Mouse (Mus musculus) left cerebral cortex, adult 18-20 months (tissue): ENCODE measurements around the gene Nxf1. TPM values are rescaled to one million over a fixed set of nuclear protein-coding genes. Genes with fewer than 3 reads are reported as not detected.

Source experiments
- DNase-seq, 2 experiments: peaks; one replicate each; pipeline ENCODE4 v3.0.0; 2021 to 2022; ENCODE audit warnings: low spot score in 2 of 2, mixed read lengths in 1 of 2
- microRNA-seq, 2 experiments: library from miRNA; unstranded; fragments of <30 nt; microRNA quantifications; one replicate each; pipeline ENCODE4 v1.2.0; 2021
- total RNA-seq, 2 experiments: library from RNA; stranded (reverse); gene quantifications; 2 replicates each; pipeline ENCODE4 v1.2.3; 2021

Gene Nxf1
- total RNA-seq, 2 experiments from 2014 or later: 78.1 to 88.5 TPM

DNA sequence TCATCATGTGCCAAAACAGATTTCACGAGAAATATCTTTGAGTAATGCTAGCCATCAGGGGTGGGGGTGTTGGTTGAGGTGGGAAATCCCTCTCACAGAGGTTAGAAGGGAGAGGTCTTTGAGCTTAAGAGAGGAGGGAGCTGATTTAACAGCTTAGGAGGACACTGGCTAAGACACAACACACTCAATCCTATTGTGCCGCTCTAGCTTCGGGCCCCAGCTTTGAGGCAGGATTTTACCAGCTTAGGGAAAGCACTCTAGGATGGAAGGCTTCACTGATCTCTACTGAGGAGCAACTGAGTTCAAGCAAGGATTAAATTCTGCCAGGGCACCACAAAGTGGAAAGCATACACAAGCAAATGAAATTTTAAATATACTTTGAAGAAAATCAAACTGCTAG is 60.1 kb downstream of the Nxf1 start:
- no peak for DNase-seq

DNA sequence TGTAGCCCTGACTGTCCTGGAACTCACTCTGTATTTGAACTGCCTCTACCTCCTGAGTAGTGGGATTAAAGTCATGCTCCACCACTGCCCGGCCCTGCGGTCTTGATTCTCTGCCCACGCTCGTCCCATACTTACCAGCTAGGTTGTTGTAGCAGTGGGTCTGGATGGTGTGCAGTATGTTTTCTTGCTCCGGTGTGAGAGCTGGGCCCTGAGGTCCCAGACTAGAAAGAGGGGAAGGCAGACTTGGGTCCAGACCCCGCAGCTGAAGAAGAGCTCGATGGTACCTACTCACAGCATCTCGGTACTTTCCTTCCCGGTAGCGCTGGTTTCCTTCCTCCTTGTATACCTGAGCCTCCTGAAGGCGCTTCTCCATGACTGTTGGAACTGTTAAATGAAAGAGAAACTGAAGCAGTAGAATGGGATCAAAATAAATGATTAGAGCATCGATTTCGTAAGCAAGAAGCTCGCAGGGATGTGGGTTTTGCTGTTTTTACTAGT is 61.5 kb downstream of the Nxf1 start:
- DNase-seq: no peak

DNA sequence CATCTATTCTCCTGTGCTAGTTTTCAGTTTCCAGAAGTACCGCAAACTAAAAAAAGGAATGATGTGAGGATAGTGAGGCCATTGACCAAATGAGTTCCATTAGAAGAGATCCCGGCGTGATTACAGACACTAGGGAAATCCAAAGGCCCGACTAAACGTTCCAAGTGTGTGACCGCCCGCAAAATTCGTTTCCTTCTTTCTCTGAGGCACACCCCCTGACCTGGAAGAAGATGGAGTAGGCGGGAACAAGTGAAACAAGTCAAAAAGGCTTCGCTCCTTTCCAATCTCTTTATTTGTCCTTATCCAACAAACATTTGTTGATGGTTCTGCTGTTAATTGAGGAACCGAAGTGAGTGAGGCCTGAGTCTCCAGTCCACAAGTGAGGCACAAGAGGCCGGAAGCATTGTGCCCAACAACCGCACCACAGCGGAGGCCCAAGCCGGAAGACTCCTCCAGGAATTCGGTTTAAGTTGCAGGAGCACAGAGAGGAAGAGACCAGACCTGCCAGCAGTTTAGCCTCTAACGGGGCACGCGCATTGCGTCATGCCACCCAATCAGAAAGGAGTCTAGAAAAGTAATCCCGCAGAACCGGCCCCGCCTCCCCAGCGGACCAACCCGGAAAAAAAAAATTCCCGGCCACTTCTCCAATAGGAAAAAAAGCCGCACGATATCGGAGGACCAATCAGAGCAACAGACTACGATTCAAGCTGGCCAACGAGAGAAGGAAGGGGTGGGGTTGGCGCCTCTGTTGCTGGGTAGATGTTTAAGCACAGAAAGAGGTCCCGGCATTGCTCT is 62.1 kb downstream of the Nxf1 start, which contains the start of gene Ttc9c:
Ttc9c (minus strand) TSS at position 533 of the 795 bp plus-strand sequence.
- peak; percentile 94 to 98 for DNase-seq

DNA sequence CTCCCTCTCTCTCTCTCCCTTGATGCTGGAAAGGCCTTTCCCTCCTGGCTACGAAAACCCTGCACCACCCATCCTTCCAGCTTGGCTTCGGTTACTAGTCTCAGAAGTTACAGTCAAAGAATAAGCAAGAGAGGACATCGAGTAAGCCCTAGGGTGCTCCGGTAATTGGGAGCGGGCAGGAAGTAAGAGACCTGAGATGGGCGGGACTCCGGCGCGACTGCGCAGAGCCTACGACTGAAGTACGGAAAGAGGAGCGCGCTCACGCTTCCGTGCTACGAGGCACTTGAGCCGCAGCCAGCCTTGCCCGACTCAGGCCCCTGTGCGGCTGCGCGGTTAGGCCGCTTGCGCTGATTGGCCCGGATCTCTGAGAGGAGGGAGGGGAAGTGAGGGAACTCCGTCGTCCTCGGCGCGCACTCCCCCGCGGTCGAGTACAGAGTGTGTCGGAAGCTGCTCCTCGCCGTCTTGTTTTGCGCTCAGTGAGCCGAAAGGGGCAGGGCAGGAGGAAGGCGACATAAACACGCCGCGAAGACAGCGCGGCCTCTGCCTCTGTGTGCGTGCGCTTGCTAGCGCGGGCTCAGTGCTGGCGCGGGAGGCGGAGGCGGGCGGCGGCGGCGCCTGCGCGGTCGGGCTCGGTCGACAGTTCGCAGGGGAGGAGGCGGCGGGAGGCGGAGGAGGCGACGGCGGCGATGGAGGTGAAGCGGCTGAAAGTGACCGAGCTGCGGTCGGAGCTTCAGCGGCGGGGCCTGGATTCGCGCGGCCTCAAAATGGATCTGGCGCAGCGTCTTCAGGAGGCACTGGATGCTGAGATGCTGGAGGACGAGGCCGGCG is 62.9 kb downstream of the Nxf1 start, which contains the start of gene Hnrnpul2:
Hnrnpul2 (plus strand) TSS at position 415 of the 828 bp plus-strand sequence.
- peak; percentile 98 for DNase-seq

Small RNA genes lying within 50 kb of the gene (microRNA-seq; reads per million reads assigned to microRNA genes)
- gene Mir6992: 0 reads per million in 2 experiments

Other genes with a start within 250 kb of the Nxf1 start
- 10 to 100 TPM; 11.9 to 14.0 TPM for gene Slc22a8, start 165.8 kb upstream of the Nxf1 start, total RNA-seq
- gene Slc22a6, start 139.0 kb upstream of the Nxf1 start, total RNA-seq: 1 to 10 TPM; 9.1 to 9.4 TPM
- gene Chrm1, start 93.3 kb upstream of the Nxf1 start, total RNA-seq: 100 to 1,000 TPM; 141 to 144 TPM
- gene Slc3a2, start 33.7 kb upstream of the Nxf1 start, total RNA-seq: 100 to 1,000 TPM; 148 to 152 TPM
- 10 to 100 TPM; 46.9 to 50.5 TPM for gene Wdr74, start 21.2 kb upstream of the Nxf1 start, total RNA-seq
- 1 to 10 TPM in 1 of 2 experiments, under 1 TPM in 1; 0.94 to 1.5 TPM for gene 1700092M07Rik, start 16.4 kb upstream of the Nxf1 start, total RNA-seq
- gene Stx5a, start 15.7 kb upstream of the Nxf1 start, total RNA-seq: 10 to 100 TPM; 70.1 to 72.7 TPM
- gene Tmem223, start 13.9 kb downstream of the Nxf1 start, total RNA-seq: 10 to 100 TPM; 57.3 to 63.7 TPM
- gene Tmem179b, start 17.4 kb downstream of the Nxf1 start, total RNA-seq: 1 to 10 TPM; 7.6 to 7.8 TPM
- 10 to 100 TPM; 13.7 to 15.9 TPM for gene Taf6l, start 29.3 kb downstream of the Nxf1 start, total RNA-seq
- 100 to 1,000 TPM; 106 to 107 TPM for gene Polr2g, start 41.5 kb downstream of the Nxf1 start, total RNA-seq
- 1 to 10 TPM; 5.5 to 6.0 TPM for gene Zbtb3, start 45.5 kb downstream of the Nxf1 start, total RNA-seq
- gene Ttc9c, start 62.3 kb downstream of the Nxf1 start, total RNA-seq: 10 to 100 TPM; 38.7 to 42.4 TPM
- gene Hnrnpul2, start 62.9 kb downstream of the Nxf1 start, total RNA-seq: 100 to 1,000 TPM; 123 to 127 TPM
- 1 to 10 TPM in 1 of 2 experiments, not detected in 1; 2.3 TPM for gene AC129217.1, start 72.7 kb downstream of the Nxf1 start, total RNA-seq
- gene Bscl2, start 80.4 kb downstream of the Nxf1 start, total RNA-seq: 100 to 1,000 TPM in 1 of 2 experiments, 10 to 100 TPM in 1; 98.1 to 112 TPM
- 100 to 1,000 TPM; 181 to 184 TPM for gene Gng3, start 82.1 kb downstream of the Nxf1 start, total RNA-seq
- gene Lrrn4cl, start 93.7 kb downstream of the Nxf1 start, total RNA-seq: 1 to 10 TPM; 1.2 to 1.7 TPM
- gene Ubxn1, start 114.4 kb downstream of the Nxf1 start, total RNA-seq: 10 to 100 TPM; 91.4 to 96.7 TPM
- 10 to 100 TPM; 29.7 to 37.1 TPM for gene Uqcc3, start 123.8 kb downstream of the Nxf1 start, total RNA-seq
- gene Lbhd1, start 126.7 kb downstream of the Nxf1 start, total RNA-seq: 1 to 10 TPM; 8.2 TPM
- gene Gm49403, start 126.9 kb downstream of the Nxf1 start, total RNA-seq: not detected
- 10 to 100 TPM; 20.2 to 23.0 TPM for gene 1810009A15Rik, start 131.8 kb downstream of the Nxf1 start, total RNA-seq
- gene Gm49416, start 131.9 kb downstream of the Nxf1 start, total RNA-seq: 1 to 10 TPM; 2.1 to 3.8 TPM
- 10 to 100 TPM; 23.9 to 24.6 TPM for gene Ints5, start 135.9 kb downstream of the Nxf1 start, total RNA-seq
- 10 to 100 TPM; 93.2 to 93.8 TPM for gene Ganab, start 141.0 kb downstream of the Nxf1 start, total RNA-seq
- 100 to 1,000 TPM; 188 to 189 TPM for gene B3gat3, start 163.3 kb downstream of the Nxf1 start, total RNA-seq
- 1 to 10 TPM; 6.4 to 7.6 TPM for gene Rom1, start 172.3 kb downstream of the Nxf1 start, total RNA-seq
- gene Eml3, start 172.5 kb downstream of the Nxf1 start, total RNA-seq: 10 to 100 TPM in 1 of 2 experiments, 1 to 10 TPM in 1; 9.0 to 11.5 TPM
- gene Mta2, start 184.8 kb downstream of the Nxf1 start, total RNA-seq: 10 to 100 TPM; 49.6 to 49.8 TPM
- 10 to 100 TPM; 22.5 to 23.7 TPM for gene Tut1, start 196.8 kb downstream of the Nxf1 start, total RNA-seq
- 100 to 1,000 TPM; 251 to 256 TPM for gene Eef1g, start 210.0 kb downstream of the Nxf1 start, total RNA-seq
- gene Ahnak, start 232.2 kb downstream of the Nxf1 start, total RNA-seq: 10 to 100 TPM; 18.6 to 23.5 TPM